Mouse (Mus musculus) small intestine, adult 2 months (tissue): ENCODE measurements at regions not wholly inside any gene's neighbourhood (a gene's known extent, or its start where the extent isn't known, plus 50 kb on each side); places are given as distances from the start of the nearest gene placed in this dataset.

ENCODE experiments used
- H3K27ac ChIP-seq: fragments of 200-500 bp; 2 replicates; pipeline ENCODE4 v1.5.1; 2012; ENCODE audit warnings: low read depth, low read length, control low read depth, inconsistent platforms; ENCODE audit not compliant: insufficient read depth
- H3K27me3 ChIP-seq: fragments of 200-500 bp; 2 replicates; pipeline ENCODE4 v1.6.1; 2012; ENCODE audit warnings: mild to moderate bottlenecking, moderate library complexity, low read length, inconsistent platforms; ENCODE audit not compliant: control insufficient read depth, insufficient read depth
- H3K36me3 ChIP-seq: fragments of 200-500 bp; 2 replicates; pipeline ENCODE4 v1.6.1; 2012; ENCODE audit warnings: mild to moderate bottlenecking, low read length, control low read depth, inconsistent platforms; ENCODE audit not compliant: control insufficient read depth, insufficient read depth
- H3K4me1 ChIP-seq: fragments of 200-500 bp; 2 replicates; pipeline ENCODE4 v1.6.1; 2012; ENCODE audit warnings: low read length, inconsistent platforms, mixed read lengths; ENCODE audit not compliant: control insufficient read depth, insufficient read depth, insufficient read length
- H3K4me3 ChIP-seq: fragments of 200-500 bp; 2 replicates; pipeline ENCODE4 v1.5.1; 2012; ENCODE audit warnings: low read depth, mild to moderate bottlenecking, control low read depth, inconsistent platforms, low read length, moderate library complexity
- CTCF ChIP-seq: fragments of 200-500 bp; IDR thresholded peaks from 2 replicates; pipeline ENCODE4 v1.5.1; 2012; ENCODE audit warnings: low read depth, mild to moderate bottlenecking, control low read depth, inconsistent platforms, low read length, moderate library complexity, mixed read lengths; ENCODE audit not compliant: insufficient replicate concordance, insufficient read length; ENCODE audit errors: extremely low read depth
- POLR2A ChIP-seq: fragments of 200-500 bp; IDR thresholded peaks from 2 replicates; pipeline ENCODE4 v1.6.1; 2012; ENCODE audit warnings: low read depth, mild to moderate bottlenecking, control low read depth, inconsistent platforms, low read length, moderate library complexity
- WGBS: fragments of 180-500 bp; shearing (Covaris S2); methylation state at CpG from one replicate; pipeline ENCODE4 v1.1.7; 2018; 5-methylcytosine and 5-hydroxymethylcytosine counted together

GRCm38 (mm10) chr2:61297135-61297534 lies 281.2 kb upstream of the Tank start:
- no peak for TF ChIP-seq CTCF
- TF ChIP-seq POLR2A: no peak
- Histone ChIP-seq H3K27ac (no peak overlapping the region), H3K36me3 (no peaks in the 10 kb centered on the region), H3K4me3 (no peak overlapping the region), H3K4me1 (no peaks in the 10 kb centered on the region), H3K27me3 (no peaks in the 10 kb centered on the region)
- WGBS: 29% methylated on average over 5 of the region's 5 CpGs

DNA sequence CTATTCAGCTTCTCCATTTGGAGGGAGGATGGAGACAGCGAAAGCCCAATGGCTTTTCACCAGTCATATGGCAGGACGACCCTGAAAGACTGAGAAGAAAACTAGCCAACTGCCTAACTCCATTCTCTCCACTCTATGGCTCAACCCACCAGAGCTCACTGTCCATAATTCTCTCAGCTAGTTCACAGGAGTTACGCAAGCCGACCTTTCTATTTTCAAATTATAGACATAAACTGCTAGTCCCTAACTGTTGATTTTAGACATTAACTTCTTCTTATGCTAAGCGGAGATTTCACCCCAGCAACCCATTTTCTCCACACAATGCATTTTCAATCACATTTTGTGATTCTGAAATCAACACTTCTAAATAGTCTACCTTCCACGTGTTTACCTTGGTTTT lies 281.8 kb upstream of the Tank start:
- TF ChIP-seq POLR2A: no peak
- no peak for TF ChIP-seq CTCF
- Histone ChIP-seq H3K4me1 (no peaks in the 10 kb centered on the region), H3K27me3 (no peaks in the 10 kb centered on the region), H3K36me3 (no peaks in the 10 kb centered on the region), H3K4me3 (no peak overlapping the region), H3K27ac (no peak overlapping the region)
- WGBS: 84% methylated on average over 6 of the region's 6 CpGs

GRCm38 (mm10) chr2:61295261-61295964 lies 283.0 kb upstream of the Tank start:
- Histone ChIP-seq H3K36me3 (no peaks in the 10 kb centered on the region), H3K27ac (peak overlapping the region; percentile 49; the same call in 1 of the 2 replicates), H3K4me1 (no peaks in the 10 kb centered on the region), H3K4me3 (no peak overlapping the region), H3K27me3 (no peaks in the 10 kb centered on the region)
- 53% methylated on average over 6 of the region's 6 CpGs for WGBS
- TF ChIP-seq CTCF: no peak
- no peak for TF ChIP-seq POLR2A

DNA sequence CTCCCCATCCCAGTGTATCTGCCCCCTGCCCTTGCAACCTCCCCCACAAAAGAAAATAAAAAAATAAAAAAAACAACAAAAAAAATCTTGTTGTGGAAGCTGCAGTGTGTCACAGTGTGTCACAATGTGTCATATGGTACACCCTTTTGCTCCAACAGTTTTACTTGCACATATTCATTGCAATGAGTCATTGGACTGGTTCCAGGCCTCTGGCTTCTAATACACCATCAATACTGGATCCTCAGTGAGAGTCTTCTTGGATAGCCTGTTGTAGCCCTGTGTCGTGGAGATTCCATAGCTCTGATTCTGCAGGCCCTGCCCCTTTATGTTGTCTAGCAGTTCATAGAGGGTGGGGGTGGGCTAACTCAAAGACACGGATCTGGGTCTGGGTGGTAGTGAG lies 290.1 kb upstream of the Tank start:
- no peak overlapping the region for H3K4me3 ChIP-seq
- H3K36me3 ChIP-seq: no peaks in the 10 kb centered on the region
- no peaks in the 10 kb centered on the region for H3K27me3 ChIP-seq
- WGBS: 92% methylated on average over 2 of the region's 2 CpGs
- H3K4me1 ChIP-seq: no peaks in the 10 kb centered on the region
- TF ChIP-seq CTCF (no peak), POLR2A (no peak)
- H3K27ac ChIP-seq: no peak overlapping the region

DNA sequence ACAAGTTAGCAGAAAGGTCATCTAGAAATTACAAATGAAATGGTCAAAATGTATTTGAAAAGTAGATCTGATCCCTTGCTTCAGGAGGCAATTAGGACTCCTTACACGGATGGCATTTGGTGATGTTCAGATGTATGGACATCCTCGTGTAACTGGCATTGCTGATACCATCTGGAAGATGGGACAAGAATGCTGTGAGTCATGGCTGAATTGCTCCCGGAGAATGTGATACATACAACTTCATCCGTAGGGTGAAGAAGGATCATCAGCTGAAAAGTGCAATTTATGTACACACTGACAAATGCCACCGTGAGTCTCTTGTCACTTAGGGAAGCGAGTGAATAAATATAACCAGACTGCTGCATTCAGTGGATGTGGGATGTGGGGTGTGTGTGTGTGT lies 293.7 kb upstream of the Tank start:
- Histone ChIP-seq H3K4me1 (no peaks in the 10 kb centered on the region), H3K27ac (no peak overlapping the region)

GRCm38 (mm10) chr2:61283829-61284601 lies 294.4 kb upstream of the Tank start:
- no peak overlapping the region for H3K4me3 ChIP-seq
- TF ChIP-seq POLR2A (no peak), CTCF (no peak)
- H3K4me1 ChIP-seq: no peaks in the 10 kb centered on the region
- no peak overlapping the region for H3K27ac ChIP-seq
- H3K27me3 ChIP-seq: no peaks in the 10 kb centered on the region
- 83% methylated on average over 9 of the region's 9 CpGs for WGBS
- no peaks in the 10 kb centered on the region for H3K36me3 ChIP-seq

More for the DNA sequence above, 293.7 kb upstream of the Tank start:
- Histone ChIP-seq H3K36me3 (no peaks in the 10 kb centered on the region), H3K4me3 (no peak overlapping the region), H3K27me3 (no peaks in the 10 kb centered on the region)
- WGBS: 72% methylated on average over 6 of the region's 6 CpGs
- TF ChIP-seq CTCF: no peak
- no peak for TF ChIP-seq POLR2A

DNA sequence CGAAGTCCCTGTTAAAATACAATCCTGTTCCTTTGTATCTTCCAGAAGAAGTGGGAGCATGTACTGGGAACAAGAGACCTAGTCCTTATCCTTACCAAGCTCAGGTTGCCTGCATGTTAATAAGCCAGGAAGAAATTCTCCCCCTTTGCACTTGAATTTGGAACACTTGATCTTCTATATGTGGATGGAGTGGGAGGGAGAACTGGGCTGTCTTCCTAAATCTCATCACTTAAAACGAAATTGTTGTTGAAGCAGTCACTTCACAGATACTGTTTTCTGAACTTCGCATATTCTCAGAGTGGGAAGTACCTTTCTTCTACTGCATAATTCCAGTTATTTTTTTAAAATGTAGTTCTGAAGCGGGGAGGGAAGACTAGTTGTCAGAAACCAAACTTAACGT lies 305.7 kb upstream of the Tank start:
- no peak for TF ChIP-seq POLR2A
- no peak for TF ChIP-seq CTCF
- Histone ChIP-seq H3K36me3 (no peaks in the 10 kb centered on the region), H3K27me3 (no peaks in the 10 kb centered on the region), H3K27ac (no peak overlapping the region), H3K4me1 (no peaks in the 10 kb centered on the region), H3K4me3 (no peak overlapping the region)
- 87% methylated on average over 5 of the region's 5 CpGs for WGBS
